Mouse (Mus musculus) layer of hippocampus, adult 2 months (tissue): ENCODE data around the gene Plgrkt. TPM values are rescaled to one million over a fixed set of nuclear protein-coding genes. Genes with fewer than 3 reads are reported as not detected.
A peak's percentile ranks its signal among the peaks of the same experiment; 100 is the strongest.

Experiments
- DNase-seq, 2 experiments: peaks; one replicate each; pipeline ENCODE4 v3.0.0; 2022; ENCODE audit warnings: low spot score in 2 of 2
- H3K27ac ChIP-seq: fragments of 200-600 bp; 2 replicates; pipeline ENCODE4 v1.8.1; 2022
- H3K4me3 ChIP-seq: fragments of 200-600 bp; 2 replicates; pipeline ENCODE4 v1.8.1; 2022; ENCODE audit warnings: mild to moderate bottlenecking
- CTCF ChIP-seq: fragments of 200-600 bp; conservative IDR thresholded peaks from 2 replicates; pipeline ENCODE4 v1.8.1; 2022; ENCODE audit warnings: antibody characterized with exemption, mild to moderate bottlenecking, moderate library complexity
- total RNA-seq, 2 experiments: library from RNA; stranded (reverse); gene quantifications; 2 replicates each; pipeline ENCODE4 v1.2.3; 2021

Plgrkt gene
- total RNA-seq, 2 experiments from 2014 or later = 26.4 to 27.6 TPM

GRCm38 (mm10) chr19:29361468-29362130 lies 5.6 kb downstream of the Plgrkt start:
- DNase-seq = peak; percentile 86 to 92
- TF ChIP-seq CTCF = no peak
- peak overlapping the region; percentile 89 for H3K27ac ChIP-seq
- peak overlapping the region; percentile 85 for H3K4me3 ChIP-seq

GRCm38 (mm10) chr19:29360251-29360650 lies 6.9 kb downstream of the Plgrkt start:
- TF ChIP-seq CTCF = no peak
- no peak overlapping the region for H3K27ac ChIP-seq
- no peak for DNase-seq

GRCm38 (mm10) chr19:29356281-29356680 lies 10.9 kb downstream of the Plgrkt start:
- no peak for TF ChIP-seq CTCF
- no peak for DNase-seq

More at GRCm38 (mm10) chr19:29360251-29360650, 6.9 kb downstream of the Plgrkt start:
- no peak overlapping the region for H3K4me3 ChIP-seq

GRCm38 (mm10) chr19:29354895-29355877 lies 12.0 kb downstream of the Plgrkt start:
- Histone ChIP-seq H3K4me3 (peak overlapping the region; percentile 25), H3K27ac (peak overlapping the region; percentile 57; the same call in 1 of the 2 replicates)
- peak; percentile 81 to 90 for DNase-seq
- TF ChIP-seq CTCF = peak; percentile 94

More at GRCm38 (mm10) chr19:29356281-29356680, 10.9 kb downstream of the Plgrkt start:
- no peak overlapping the region for H3K27ac ChIP-seq
- H3K4me3 ChIP-seq = no peak overlapping the region

- no peak for TF ChIP-seq CTCF
- H3K27ac ChIP-seq = no peak overlapping the region
- DNase-seq = no peak
- no peak overlapping the region for H3K4me3 ChIP-seq
Observed at GRCm38 (mm10) chr19:29350991-29351390, 16.2 kb downstream of the Plgrkt start.

GRCm38 (mm10) chr19:29345636-29346035 lies 21.6 kb downstream of the Plgrkt start:
- DNase-seq = no peak
- TF ChIP-seq CTCF = no peak
- Histone ChIP-seq H3K27ac (no peak overlapping the region), H3K4me3 (no peak overlapping the region)

GRCm38 (mm10) chr19:29344868-29345267 lies 22.3 kb downstream of the Plgrkt start:
- no peak for DNase-seq
- no peak for TF ChIP-seq CTCF
- no peak overlapping the region for H3K27ac ChIP-seq
- no peak overlapping the region for H3K4me3 ChIP-seq

GRCm38 (mm10) chr19:29342281-29342680 lies 24.9 kb downstream of the Plgrkt start:
- H3K27ac ChIP-seq = no peak overlapping the region
- H3K4me3 ChIP-seq = no peak overlapping the region
- DNase-seq = no peak
- TF ChIP-seq CTCF = no peak

GRCm38 (mm10) chr19:29341029-29341428 lies 26.2 kb downstream of the Plgrkt start:
- TF ChIP-seq CTCF = no peak
- Histone ChIP-seq H3K27ac (no peak overlapping the region), H3K4me3 (no peak overlapping the region)
- DNase-seq = no peak

- H3K4me3 ChIP-seq = no peak overlapping the region
- peak; percentile 41 for TF ChIP-seq CTCF
- no peak overlapping the region for H3K27ac ChIP-seq
- DNase-seq = no peak
Observed at GRCm38 (mm10) chr19:29336624-29337023, 30.6 kb downstream of the Plgrkt start.

- H3K27ac ChIP-seq = no peak within 1 kb of the TSS
- no peak for TF ChIP-seq CTCF
- no peak for DNase-seq
- H3K4me3 ChIP-seq = peak within 1 kb of the TSS; percentile 54
Observed at GRCm38 (mm10) chr19:29334068-29334745, 33.0 kb downstream of the Plgrkt start, which contains the start of gene Rln1. TSS of gene Rln1 (minus strand) at chr19:29334670.

GRCm38 (mm10) chr19:29326822-29327552 lies 40.2 kb downstream of the Plgrkt start:
- Histone ChIP-seq H3K4me3 (no peak overlapping the region), H3K27ac (no peak overlapping the region)
- no peak for DNase-seq
- TF ChIP-seq CTCF = no peak
